Mouse (Mus musculus) liver (tissue): ENCODE results near the gene F12.
A peak's percentile ranks its signal among the peaks of the same experiment; 100 is the strongest.

Experiments
- DNase-seq: peaks from one replicate; pipeline ENCODE4 v3.0.0-alpha.2; 2020; ENCODE audit warnings: mixed read lengths

F12 gene

GRCm38 (mm10) chr13:55371007-55371681, 55.4 kb downstream of the F12 start:
- DNase-seq = no peak

GRCm38 (mm10) chr13:55370234-55370633, 56.4 kb downstream of the F12 start:
- no peak for DNase-seq

- peak; percentile 73 for DNase-seq
Measured at GRCm38 (mm10) chr13:55369531-55370114, 57.0 kb downstream of the F12 start, which contains the start of gene Rgs14. Gene Rgs14 (plus strand): TSS chr13:55369732.

GRCm38 (mm10) chr13:55368401-55368800, 58.2 kb downstream of the F12 start:
- DNase-seq = no peak
